Mouse (Mus musculus): ENCODE measurements around the gene Hist1h3f.

Hist1h3f gene

DNA sequence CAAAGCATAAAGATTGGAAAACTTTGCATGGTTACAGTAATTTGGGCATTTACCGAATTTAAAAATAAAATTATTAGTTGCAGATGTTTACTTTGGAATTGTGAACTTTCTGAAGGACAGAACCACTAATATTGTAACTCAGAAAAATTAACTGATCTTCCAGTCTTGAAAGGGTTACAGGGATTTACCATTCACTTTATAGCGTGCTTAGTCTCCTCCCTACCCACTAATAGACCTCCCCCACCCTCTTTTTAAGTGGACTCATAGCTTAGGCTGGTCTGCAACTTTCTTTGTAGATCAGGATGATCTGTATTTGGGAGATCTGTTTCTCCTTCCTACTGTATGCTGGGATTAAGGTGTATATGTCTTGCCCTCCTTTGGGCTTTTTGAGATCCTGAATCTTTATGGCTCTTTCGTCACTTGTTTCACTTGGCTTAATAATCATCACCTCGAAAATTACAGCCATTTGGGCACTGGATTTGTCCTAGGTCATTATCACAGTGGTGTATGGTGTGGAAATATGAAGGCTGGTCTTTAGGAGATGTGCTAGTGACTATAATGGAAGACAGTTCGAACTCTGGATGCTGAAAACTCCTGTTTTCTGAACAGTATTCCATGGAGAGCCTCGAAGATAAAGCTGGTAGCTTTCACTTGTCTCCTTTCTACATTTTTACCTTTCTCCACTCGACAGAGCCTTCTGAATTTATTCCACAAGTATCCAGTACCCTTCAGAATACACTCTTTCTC is 7.6 kb upstream of the Hist1h3f start:
- 22% methylated on average over 7 of the region's 7 CpGs for WGBS

DNA sequence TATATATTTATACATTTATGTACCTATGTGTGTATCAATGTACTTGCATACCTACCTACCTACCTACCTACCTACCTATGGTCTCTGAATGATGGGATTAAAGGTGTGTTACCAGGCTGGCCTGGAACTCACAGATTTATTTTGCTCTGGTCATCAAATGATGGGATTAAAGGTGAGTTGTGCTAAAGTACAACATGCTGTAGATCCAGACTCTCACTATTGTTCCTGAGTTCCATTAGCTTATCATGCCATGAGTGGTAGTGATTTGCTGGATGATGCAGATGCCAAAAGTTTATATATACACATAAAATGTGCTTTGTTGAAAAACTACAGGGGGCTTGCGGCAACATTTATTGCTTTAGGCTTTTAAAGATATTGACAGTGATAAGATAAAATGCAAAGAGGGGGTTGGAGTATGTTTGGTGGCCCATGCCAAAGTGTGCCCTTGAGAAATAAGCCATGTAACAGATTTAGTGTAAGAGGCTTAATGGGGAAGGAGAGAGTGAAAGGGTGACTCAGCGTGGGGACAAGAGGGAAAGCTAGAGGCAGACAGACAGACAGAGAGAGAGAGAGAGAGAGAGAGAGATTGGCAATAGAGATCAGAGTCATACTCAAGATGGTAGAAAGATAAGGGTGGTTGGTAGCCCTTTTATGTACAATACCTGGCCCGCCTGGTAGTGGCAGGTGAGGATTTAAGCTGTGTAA is 6.7 kb upstream of the Hist1h3f start:
- WGBS, result 85% methylated on average over 3 of the region's 3 CpGs

DNA sequence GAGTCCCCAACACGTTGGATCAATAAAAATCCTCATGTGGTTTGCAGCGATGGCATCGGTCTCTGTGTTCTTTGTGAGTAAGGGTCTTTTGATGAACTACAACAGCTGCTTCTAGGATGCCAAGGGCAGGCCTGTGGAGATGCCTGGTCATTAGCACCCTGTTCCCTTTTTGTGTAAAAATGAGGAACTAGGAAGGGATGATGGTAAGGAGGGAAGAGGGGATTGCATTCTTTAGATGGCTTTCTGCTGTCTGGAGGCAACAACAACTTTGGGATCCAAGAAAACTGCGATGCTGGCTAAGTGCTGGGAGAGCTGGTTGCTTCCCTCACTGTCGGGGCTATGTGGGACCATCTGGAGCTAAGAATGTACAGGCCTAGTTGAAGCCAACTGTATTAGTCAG is 5.6 kb upstream of the Hist1h3f start:
- WGBS, result 73% methylated on average over 5 of the region's 5 CpGs

DNA sequence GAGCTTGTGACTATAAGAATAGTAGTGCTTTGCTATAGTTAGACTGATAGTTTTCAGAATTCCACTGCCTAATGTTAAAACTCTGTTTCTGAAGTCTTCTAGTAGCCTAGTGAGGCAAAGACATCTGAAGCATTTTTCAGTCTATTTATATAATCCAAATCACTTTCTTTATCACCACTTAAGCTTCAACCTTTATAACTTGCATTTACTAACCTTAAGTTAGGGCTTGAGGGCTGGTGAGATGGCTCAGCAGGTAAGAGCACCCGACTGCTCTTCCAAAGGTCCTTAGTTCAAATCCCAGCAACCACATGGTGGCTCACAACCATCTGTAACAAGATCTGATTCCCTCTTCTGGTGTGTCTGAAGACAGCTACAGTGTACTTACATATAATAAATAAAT is 4.0 kb upstream of the Hist1h3f start:
- 69% methylated on average over 1 of the region's 1 CpGs for WGBS

DNA sequence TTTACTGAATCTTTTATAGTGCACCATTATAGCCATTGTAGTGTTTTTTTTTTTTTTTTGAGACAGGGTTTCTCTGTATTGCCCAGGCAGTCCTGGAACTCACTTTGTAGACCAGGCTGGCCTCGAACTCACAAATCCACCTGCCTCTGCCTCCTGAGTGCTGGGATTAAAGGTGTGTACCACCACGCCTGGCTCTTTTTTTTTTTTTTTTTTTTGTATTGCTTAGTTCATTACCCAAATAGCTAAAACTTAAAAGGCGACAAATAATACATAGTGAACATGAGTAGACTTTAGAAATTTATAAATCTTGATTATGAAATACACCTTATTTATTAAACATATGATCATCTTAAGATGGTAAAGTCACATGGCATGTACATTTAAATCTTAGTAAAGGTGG is 2.4 kb upstream of the Hist1h3f start:
- WGBS, result 88% methylated on average over 3 of the region's 3 CpGs

DNA sequence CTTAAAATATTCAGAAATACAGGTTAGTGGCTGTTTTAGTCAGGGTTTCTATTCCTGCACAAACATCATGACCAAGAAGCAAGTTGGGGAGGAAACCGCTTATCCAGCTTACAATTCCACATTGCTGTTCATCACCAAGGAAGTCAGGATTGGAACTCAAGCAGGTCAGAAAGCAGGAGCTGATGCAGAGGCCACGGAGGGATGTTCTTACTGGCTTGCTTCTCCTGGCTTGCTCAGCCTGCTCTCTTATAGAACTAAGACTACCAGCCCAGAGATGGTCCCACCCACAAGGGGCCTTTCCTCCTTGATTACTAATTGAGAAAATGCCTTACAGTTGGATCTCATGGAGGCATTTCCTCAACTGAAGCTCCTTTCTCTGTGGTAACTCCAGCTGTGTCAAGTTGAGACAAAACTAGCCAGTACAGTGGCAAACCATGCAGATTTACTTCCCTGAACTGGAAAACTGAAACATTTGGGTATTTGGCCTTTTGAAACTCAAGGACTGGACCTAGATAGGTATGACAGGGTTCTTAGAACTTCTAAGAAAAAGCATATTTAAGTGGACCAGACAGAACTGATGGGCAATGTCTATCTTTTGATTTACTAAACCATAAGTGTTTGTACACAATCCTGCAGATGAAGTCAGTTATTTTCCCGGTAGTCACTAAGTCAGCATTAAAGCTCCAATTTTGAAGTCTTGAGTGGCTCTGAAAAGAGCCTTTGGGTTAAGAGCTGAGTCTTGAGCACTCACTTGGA is 1.4 kb upstream of the Hist1h3f start:
- WGBS, result 14% methylated on average over 3 of the region's 3 CpGs

DNA sequence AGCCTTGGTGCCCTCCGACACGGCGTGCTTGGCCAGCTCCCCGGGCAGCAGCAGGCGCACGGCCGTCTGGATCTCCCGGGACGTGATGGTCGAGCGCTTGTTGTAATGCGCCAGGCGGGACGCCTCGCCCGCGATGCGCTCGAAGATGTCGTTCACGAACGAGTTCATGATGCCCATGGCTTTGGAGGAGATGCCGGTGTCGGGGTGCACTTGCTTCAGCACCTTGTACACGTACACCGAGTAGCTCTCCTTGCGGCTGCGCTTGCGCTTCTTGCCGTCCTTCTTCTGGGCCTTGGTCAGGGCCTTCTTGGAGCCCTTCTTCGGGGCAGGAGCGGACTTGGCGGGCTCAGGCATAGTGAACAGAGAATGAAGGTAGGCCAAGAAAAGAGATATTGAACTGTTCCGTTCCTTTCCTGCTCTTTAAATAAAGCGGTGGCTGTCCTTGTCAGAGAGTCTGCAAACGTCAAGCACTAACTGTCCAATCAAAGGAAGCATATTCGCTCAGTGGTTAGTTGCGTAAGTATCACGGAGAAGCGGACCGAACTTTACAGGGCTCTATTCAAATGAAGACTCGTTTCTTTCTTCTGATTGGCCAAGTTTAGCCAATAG is 749 bp upstream of the Hist1h3f start, which contains the start of gene Hist1h2bh:
TSS of gene Hist1h2bh (minus strand) at position 394 of the 609 bp plus-strand sequence.
- under 1% methylated on average over 41 of the region's 42 CpGs for WGBS

DNA sequence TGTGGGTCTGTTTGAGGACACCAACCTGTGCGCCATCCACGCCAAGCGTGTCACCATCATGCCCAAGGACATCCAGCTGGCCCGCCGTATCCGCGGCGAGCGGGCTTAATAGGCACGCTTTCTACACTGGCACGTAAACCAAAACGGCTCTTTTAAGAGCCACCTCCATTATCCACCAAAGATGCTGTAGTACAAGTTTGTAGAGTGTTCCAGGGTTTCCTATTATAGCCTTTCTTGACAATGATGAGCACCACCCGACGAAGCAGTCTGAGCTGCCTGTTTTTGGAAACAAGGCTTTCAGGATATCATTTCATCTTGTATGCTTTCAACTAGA is 902 bp downstream of the Hist1h3f start:
- WGBS, result 0% methylated on average over 13 of the region's 14 CpGs

DNA sequence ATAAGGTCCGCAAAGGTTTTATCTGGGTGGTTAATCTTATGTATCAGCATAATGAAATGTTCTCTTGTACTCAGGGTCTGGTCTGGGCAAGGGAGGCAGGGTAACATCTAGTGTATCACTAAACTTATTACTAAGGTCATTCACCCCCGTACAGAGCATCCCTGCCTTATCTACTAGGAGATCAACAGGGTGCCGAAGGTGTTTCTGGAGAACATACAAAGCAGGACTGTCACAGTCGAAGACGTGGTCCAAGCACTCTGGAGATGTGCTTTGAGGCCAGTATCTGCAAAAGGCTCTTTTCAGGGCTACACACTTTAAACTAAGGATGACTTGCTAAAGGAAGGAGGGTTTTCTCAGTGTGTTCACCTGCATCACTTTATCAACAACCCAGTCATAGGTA is 2.8 kb downstream of the Hist1h3f start:
- WGBS, result 86% methylated on average over 5 of the region's 5 CpGs

DNA sequence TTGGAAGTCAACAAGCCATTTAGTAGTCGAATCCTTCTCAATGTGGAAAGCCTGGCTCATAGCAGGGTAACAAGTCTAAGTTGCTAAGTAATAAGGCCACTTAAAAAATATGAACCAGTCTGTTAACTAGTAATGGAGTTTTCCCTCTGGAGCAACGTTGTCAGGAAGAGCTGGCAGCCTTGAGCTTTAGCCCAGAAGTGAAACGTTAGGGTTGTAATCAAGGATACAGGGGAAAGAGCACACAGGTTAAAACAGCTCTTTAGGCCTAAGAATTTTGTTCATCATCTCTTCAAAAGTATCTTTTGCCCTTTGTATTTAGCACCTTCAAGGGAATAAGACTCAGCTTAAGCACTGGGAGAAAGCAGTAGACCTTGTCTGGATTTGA is 6.9 kb downstream of the Hist1h3f start:
- 9% methylated on average over 3 of the region's 3 CpGs for WGBS

DNA sequence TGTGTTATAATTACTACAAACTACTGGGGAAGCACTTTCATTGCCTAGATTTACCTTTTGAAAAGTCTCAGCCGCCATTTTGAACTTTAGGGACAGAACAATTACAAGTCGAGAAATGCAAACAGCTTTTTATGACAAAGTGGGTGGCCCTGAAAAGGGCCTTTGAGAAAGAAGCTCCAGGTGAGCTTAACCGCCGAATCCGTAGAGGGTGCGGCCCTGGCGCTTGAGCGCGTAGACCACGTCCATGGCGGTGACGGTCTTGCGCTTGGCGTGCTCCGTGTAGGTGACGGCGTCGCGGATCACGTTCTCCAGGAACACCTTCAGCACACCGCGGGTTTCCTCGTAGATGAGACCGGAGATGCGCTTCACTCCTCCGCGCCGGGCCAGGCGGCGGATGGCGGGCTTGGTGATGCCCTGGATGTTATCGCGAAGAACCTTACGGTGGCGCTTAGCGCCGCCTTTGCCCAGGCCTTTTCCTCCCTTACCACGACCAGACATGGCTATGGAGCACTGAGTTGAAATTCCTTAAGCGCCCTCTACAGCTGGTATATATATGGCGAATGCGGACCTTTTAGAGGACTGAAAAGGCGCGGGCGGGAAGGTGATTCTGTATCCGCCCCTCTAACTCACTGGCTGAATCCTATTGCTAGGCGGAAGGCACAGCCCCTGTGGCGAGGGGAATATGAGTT is 7.4 kb downstream of the Hist1h3f start, which contains the start of gene Hist1h4f:
TSS of gene Hist1h4f (minus strand) at position 503 of the 689 bp plus-strand sequence.
- 1% methylated on average over 47 of the region's 47 CpGs for WGBS

DNA sequence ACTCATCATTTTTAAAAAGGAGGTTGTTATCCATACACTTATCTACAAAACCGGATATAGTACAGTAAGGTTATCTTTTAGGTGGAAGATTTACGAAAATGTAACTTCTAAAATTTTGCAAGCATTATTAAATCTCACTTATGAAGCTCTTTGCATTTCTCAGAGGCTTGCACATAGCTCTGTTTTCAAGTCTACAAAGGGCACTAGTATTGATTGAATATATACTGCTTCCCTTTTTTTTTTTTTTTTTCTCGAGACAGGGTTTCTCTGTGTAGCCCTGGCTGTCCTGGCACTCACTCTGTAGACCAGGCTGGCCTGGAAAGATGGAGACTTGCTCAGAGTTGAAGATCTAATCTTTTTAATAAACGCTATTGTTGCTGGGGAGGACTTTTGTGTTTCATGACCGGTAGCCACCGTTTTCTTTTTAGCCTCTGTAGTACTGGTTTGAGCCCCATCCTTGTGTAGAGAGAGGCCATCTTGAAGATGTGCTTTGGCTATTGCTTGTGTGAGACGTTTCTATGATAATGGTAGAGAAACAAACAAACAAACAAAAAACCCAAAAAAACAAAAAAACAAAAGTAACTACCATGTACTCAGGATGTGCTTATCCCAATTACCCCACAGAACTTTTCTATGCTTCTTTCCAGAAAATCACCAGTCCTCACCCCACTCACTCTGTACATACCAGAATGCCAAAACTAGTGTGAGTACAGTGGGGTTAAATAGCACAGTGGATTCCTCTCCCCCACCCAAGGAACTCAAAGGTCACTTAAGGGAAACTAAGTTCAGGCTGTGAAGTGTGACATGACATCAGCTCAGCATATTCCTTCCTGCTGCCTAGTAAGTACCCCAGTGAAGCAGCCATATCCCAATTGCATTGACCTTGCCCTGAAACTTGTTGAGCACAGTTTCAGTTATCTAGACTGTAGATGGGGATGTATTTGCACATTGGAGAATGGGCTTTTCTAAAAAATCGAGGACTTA is 8.4 kb downstream of the Hist1h3f start:
- 43% methylated on average over 8 of the region's 8 CpGs for WGBS

DNA sequence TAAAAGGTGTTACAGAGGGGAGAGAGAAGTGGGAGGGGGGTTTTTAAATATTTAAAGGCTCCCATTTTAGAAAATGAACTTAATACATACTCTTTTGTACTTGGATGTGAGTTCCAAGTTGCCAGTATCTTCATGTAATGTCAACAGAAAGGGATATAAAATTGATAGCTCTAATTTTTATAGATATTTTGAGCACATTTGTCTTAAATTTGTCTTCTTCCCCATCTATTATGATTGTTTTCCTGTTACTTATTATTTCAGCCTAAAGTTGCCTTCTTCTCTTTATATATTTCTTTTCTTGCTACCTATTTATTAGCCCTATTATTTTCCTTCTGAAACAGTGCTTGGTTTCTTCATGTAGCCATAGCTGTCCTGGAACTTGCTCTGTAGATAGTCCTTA is 9.1 kb downstream of the Hist1h3f start, which contains the start of gene Hist1h1d:
TSS of gene Hist1h1d (plus strand) at position 301 of the 400 bp plus-strand sequence.

DNA sequence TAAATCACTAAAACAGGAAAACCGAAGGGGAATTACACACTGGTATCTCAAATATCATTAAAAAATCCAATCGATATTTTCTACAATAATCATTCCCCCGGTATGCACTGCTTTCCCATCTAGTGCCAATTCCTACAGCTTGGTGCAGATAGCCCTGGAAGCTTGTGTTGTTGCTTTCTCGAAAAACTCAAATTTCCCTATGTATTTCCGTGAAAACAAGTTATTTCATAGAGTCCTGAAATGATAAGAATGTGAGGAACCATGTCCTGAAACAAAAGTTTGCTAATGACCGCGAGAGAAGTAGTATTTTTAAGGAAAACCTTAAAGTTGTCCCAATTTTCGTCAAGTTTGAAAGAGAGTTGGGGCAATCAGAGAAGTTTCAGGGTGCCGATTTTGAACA is 10.5 kb downstream of the Hist1h3f start:
- WGBS, result 16% methylated on average over 9 of the region's 9 CpGs

DNA sequence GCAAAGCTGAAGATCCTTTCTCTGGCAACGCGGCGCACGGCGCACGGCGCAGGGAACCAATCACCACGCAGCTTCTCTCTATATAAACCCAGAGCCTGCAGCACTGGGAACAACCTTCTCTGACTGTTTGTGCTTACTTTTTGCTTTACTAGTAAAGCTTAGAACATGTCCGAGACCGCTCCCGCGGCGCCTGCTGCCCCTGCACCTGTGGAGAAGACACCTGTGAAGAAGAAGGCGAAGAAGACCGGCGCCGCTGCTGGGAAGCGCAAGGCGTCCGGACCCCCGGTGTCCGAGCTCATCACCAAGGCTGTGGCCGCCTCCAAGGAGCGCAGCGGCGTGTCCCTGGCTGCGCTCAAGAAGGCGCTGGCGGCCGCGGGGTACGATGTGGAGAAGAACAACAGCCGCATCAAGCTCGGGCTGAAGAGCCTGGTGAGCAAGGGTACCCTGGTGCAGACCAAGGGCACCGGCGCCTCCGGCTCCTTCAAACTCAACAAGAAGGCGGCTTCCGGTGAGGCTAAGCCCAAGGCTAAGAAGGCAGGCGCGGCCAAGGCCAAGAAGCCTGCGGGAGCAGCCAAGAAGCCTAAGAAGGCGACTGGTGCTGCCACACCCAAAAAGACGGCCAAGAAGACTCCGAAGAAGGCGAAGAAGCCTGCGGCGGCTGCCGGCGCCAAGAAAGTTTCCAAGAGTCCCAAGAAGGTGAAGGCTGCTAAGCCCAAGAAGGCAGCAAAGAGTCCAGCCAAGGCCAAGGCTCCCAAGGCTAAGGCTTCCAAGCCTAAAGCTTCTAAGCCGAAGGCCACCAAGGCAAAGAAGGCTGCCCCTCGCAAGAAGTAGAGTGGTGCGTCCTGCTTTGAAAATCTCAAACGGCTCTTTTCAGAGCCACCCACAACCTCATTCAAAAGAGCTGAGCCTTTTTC is 11.3 kb downstream of the Hist1h3f start:
- under 1% methylated on average over 54 of the region's 54 CpGs for WGBS

DNA sequence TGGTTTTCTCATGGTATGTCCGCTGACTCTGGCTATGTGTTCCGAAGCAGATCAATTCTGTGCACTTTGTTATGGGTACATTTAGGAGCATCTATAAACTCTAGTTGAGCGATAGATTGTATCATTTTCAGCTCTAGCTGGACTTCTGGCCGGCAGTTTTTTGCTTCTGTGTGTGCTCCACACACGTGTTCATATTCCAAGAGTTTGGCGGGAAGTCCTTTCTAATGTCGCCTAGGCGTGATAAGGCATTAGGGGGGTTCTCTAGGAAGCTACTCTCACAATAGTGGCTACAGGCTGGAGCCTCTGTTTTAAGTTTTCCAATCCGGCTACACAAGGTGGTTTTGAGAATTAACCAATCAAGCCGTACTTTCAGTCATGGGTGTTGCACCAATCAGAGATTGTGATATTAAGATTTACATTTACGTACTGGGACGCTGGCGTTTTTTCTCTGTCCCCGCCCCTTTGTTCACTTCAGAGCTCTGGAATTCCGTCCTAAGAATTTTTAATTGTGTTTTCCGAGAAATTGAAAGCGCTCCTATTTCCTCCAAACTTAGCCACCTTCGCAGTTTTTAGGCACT is 12.1 kb downstream of the Hist1h3f start:
- under 1% methylated on average over 18 of the region's 18 CpGs for WGBS

DNA sequence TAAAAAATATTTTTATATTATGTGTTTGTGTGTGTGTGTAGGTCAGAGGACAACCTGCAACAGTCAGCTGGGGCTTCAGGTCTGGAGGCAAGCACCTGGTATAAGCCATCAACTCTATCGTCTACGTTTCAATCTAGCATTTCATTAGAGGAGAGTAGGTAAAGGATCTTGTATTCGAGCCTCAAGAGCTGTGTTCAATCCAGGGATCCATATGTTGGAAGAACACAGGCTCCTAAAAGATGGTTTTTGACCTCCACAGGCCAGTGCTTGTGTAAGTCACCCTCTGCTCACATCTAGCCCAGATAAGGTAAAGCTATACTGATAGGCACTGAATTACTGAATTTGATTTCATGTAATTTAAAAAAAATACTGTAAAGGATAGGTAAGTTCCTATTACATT is 13.1 kb downstream of the Hist1h3f start:
- 57% methylated on average over 3 of the region's 3 CpGs for WGBS

DNA sequence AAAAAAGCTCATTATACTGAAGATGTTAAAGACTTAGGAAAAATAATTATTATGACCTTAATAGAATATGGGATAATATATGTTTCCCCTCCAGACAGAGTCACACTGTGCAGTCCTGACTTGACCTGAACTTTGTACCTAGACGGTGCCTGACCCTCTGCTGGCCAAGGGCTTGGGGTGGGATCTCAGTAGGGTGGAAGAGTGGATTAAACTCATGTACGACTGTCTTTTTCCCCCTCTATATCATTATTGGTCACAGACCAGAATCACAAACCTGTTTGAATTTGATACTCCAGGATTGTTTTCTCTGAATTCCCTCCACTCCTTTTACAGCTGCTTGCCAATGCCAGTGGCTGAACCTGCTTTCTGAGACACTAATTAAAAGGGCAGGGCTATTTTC is 16.8 kb downstream of the Hist1h3f start:
- 18% methylated on average over 2 of the region's 2 CpGs for WGBS

DNA sequence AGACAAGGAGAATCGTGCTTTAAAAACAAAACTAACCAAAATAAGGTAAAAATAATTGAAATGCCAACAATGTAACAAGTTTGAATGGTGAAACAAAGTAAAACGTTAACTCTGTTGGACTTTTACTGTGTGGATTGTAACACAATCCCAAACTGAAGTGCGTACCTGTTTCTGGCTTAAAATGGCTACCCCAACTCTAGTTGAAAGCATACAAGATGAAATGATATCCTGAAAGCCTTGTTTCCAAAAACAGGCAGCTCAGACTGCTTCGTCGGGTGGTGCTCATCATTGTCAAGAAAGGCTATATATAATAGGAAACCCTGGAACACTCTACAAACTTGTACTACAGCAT is 17.7 kb downstream of the Hist1h3f start:
- WGBS, result 0% methylated on average over 2 of the region's 5 CpGs

All from cerebral cortex, adult 2 months (tissue).